Mouse (Mus musculus): ENCODE results near the gene Olfr866. TPM values are rescaled to one million over a fixed set of nuclear protein-coding genes. Genes with fewer than 3 reads are reported as not detected.

Olfr866 gene
- not detected for polyA plus RNA-seq (2017; shearing (Covaris generic))

GRCm38 (mm10) chr9:20027935-20028334, at the start of gene Olfr866:
Gene Olfr866 (minus strand): TSS chr9:20028035.

GRCm38 (mm10) chr9:20057462-20057861, 29.6 kb upstream of the Olfr866 start, which contains the start of gene Olfr867:
Gene Olfr867 (minus strand): TSS chr9:20057562.

Other genes with a start within 250 kb of the Olfr866 start
- gene Olfr58, start 247.8 kb downstream of the Olfr866 start, polyA plus RNA-seq (2017; shearing (Covaris generic)), result not detected
- not detected for gene Olfr859, start 223.1 kb downstream of the Olfr866 start, polyA plus RNA-seq (2017; shearing (Covaris generic))
- not detected for gene Olfr860, start 178.3 kb downstream of the Olfr866 start, polyA plus RNA-seq (2017; shearing (Covaris generic))
- not detected for gene Olfr862, start 140.0 kb downstream of the Olfr866 start, polyA plus RNA-seq (2017; shearing (Covaris generic))
- 1.0 TPM for gene Olfr77, start 111.2 kb downstream of the Olfr866 start, polyA plus RNA-seq (2017; shearing (Covaris generic))
- not detected for gene Olfr867, start 29.5 kb upstream of the Olfr866 start, polyA plus RNA-seq (2017; shearing (Covaris generic))
- gene Olfr868, start 70.6 kb upstream of the Olfr866 start, polyA plus RNA-seq (2017; shearing (Covaris generic)), result 0.24 TPM
- gene Olfr869, start 101.0 kb upstream of the Olfr866 start, polyA plus RNA-seq (2017; shearing (Covaris generic)), result not detected
- gene Olfr870, start 146.0 kb upstream of the Olfr866 start, polyA plus RNA-seq (2017; shearing (Covaris generic)), result not detected
- gene Olfr871, start 184.2 kb upstream of the Olfr866 start, polyA plus RNA-seq (2017; shearing (Covaris generic)), result not detected
- not detected for gene Olfr872, start 209.1 kb upstream of the Olfr866 start, polyA plus RNA-seq (2017; shearing (Covaris generic))

All from effector memory CD4-positive, alpha-beta T cell, adult 7 months (primary cell).